Mouse (Mus musculus) kidney, embryonic 15.5 days (tissue): ENCODE data around the gene Nudt3. TPM values are rescaled to one million over a fixed set of nuclear protein-coding genes. Genes with fewer than 3 reads are reported as not detected.
A peak's percentile ranks its signal among the peaks of the same experiment; 100 is the strongest.

Experiments
- ATAC-seq: fragments of 200-750 bp; cut with Nextera tagmentation; replicated peaks from 2 replicates; pipeline ENCODE4 v1.8.0; 2017; ENCODE audit warnings: moderate TSS enrichment; ENCODE audit not compliant: low FRiP score
- H3K27ac ChIP-seq: fragments of 300-500 bp; sonication (generic); 2 replicates; pipeline ENCODE4 v1.5.1; 2015; ENCODE audit warnings: mild to moderate bottlenecking, inconsistent platforms
- H3K27me3 ChIP-seq: fragments of 300-500 bp; sonication (generic); 2 replicates; pipeline ENCODE4 v1.6.1; 2015; ENCODE audit warnings: inconsistent platforms
- H3K36me3 ChIP-seq: fragments of 300-500 bp; sonication (generic); 2 replicates; pipeline ENCODE4 v1.6.1; 2015; ENCODE audit warnings: inconsistent platforms
- H3K4me1 ChIP-seq: fragments of 300-500 bp; sonication (generic); 2 replicates; pipeline ENCODE4 v1.6.1; 2015; ENCODE audit warnings: inconsistent platforms
- H3K4me2 ChIP-seq: fragments of 300-500 bp; sonication (generic); 2 replicates; pipeline ENCODE4 v1.6.1; 2015; ENCODE audit warnings: moderate library complexity, mild to moderate bottlenecking, inconsistent platforms
- H3K4me3 ChIP-seq: fragments of 300-500 bp; sonication (generic); replicated peaks from 2 replicates; pipeline ENCODE4 v1.5.1; 2015; ENCODE audit warnings: mild to moderate bottlenecking, inconsistent platforms
- H3K9ac ChIP-seq: fragments of 300-500 bp; sonication (generic); 2 replicates; pipeline ENCODE4 v1.6.1; 2015; ENCODE audit warnings: mild to moderate bottlenecking, inconsistent platforms
- H3K9me3 ChIP-seq: fragments of 300-500 bp; sonication (generic); replicated peaks from 2 replicates; pipeline ENCODE4 v1.6.1; 2016; ENCODE audit warnings: inconsistent platforms
- WGBS: fragments of 180-500 bp; shearing (Covaris S2); methylation state at CpG from one replicate; pipeline ENCODE4 v1.1.7; 2015; ENCODE audit warnings: mixed read lengths; 5-methylcytosine and 5-hydroxymethylcytosine counted together
- polyA plus RNA-seq: library from polyadenylated mRNA; unstranded; fragments of >200 nt; fragmentation: Nextera tagmentation; extraction: Ambion mirVana; gene quantifications from 2 replicates; pipeline ENCODE4 v1.2.1, GENCODE M21; 2015

Gene Nudt3
- polyA plus RNA-seq, 1 experiment from 2014 or later: 81.5 TPM

DNA sequence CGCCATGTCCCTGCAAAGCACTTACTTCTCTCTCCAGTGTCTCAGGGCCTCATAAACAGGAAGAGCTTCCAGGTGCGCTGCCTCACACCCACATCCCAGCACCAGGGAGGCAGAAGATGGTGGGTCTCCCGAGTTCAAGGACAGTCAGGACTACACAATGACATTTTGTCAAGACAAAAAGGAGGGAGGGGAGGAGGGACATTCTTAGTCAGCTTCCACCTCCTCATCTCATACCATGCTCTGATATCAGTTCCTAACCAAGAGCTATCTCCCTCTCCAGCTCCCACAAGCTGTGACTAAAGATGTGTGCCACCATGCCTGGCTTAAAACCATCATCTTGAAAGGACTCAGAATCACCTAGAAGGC lies 11.8 kb downstream of the Nudt3 start:
- WGBS: 43% methylated on average over 3 of the region's 3 CpGs
- Histone ChIP-seq H3K27ac (0 out of 2 replicates have a peak overlapping the region, but pooled peaks have one; percentile 2), H3K4me3 (no peak overlapping the region), H3K9me3 (no peaks in the 10 kb centered on the region), H3K36me3 (peaks cover 15% of the 10 kb centered on the region), H3K27me3 (no peaks in the 10 kb centered on the region), H3K4me2 (no peak overlapping the region), H3K9ac (no peak overlapping the region), H3K4me1 (peaks cover 34% of the 10 kb centered on the region)
- no peak for ATAC-seq

DNA sequence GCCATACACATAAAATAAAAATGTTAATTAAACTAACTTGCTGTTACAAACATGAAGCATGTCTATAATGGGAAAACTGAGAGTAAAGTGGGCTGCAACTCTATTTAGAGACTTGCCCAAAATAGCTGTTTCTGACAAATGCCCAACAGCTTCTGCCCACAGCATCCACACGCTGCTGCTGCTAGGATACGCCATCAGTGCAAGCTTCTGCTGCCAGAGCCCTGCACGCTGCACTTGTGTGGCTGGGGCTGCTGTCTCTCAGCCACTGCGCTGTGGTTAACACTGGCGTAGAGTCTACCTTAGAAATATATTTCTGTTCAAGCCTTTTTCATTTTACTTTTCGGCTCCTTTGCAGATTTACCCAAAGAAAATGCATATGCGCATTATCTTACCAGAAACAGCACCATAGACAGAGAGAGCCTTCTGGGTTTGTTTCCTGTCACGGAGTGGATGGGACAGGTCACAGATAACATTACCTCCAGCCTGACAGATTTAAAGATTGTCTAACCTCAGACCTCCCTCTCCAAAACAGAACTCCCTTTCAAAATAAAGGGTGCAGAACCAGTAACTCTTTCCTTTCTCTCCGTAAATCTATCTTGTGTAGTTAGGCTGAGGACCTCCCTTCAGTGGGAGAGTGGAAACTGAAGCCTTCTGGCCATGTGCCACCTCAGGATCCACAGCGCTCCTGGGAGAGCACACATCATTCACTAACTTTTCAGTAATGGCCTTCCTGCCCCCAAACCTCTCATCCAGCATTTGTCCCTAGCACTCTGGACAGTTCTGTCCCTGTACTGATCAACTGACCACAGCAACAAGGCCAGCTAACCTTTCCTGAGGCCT lies 12.4 kb downstream of the Nudt3 start:
- H3K27ac ChIP-seq: 0 out of 2 replicates have a peak overlapping the region, but pooled peaks have one; percentile 2
- no peak overlapping the region for H3K9ac ChIP-seq
- ATAC-seq: no peak
- H3K4me2 ChIP-seq: no peak overlapping the region
- H3K36me3 ChIP-seq: peaks cover 13% of the 10 kb centered on the region
- 57% methylated on average over 10 of the region's 10 CpGs for WGBS
- H3K27me3 ChIP-seq: no peaks in the 10 kb centered on the region
- H3K4me1 ChIP-seq: peaks cover 34% of the 10 kb centered on the region
- no peak overlapping the region for H3K4me3 ChIP-seq
- H3K9me3 ChIP-seq: no peaks in the 10 kb centered on the region

DNA sequence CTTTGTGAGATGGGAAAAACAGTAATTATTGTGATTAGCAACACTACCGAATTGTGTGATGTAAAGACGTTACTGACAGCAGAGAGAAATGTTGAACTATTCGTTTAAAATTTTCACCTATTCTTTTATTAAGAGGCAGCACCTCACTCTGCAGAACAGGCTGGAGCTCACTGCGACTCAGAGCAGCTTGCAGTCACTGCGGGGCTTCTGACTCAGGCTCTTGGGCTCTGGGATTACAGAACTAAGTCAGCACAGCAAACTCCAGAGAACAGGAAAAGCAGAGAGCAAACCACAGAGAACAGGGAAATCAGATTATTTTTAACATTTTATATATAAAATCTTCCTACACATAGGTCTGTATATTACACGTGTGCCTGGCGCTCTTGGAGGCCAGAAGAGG lies 13.7 kb downstream of the Nudt3 start:
- Histone ChIP-seq H3K27me3 (no peaks in the 10 kb centered on the region), H3K27ac (no peak overlapping the region), H3K9me3 (no peaks in the 10 kb centered on the region), H3K4me2 (no peak overlapping the region), H3K4me3 (no peak overlapping the region), H3K36me3 (peaks cover 13% of the 10 kb centered on the region), H3K9ac (no peak overlapping the region), H3K4me1 (peaks cover 31% of the 10 kb centered on the region)
- 83% methylated on average over 7 of the region's 7 CpGs for WGBS
- ATAC-seq: no peak

DNA sequence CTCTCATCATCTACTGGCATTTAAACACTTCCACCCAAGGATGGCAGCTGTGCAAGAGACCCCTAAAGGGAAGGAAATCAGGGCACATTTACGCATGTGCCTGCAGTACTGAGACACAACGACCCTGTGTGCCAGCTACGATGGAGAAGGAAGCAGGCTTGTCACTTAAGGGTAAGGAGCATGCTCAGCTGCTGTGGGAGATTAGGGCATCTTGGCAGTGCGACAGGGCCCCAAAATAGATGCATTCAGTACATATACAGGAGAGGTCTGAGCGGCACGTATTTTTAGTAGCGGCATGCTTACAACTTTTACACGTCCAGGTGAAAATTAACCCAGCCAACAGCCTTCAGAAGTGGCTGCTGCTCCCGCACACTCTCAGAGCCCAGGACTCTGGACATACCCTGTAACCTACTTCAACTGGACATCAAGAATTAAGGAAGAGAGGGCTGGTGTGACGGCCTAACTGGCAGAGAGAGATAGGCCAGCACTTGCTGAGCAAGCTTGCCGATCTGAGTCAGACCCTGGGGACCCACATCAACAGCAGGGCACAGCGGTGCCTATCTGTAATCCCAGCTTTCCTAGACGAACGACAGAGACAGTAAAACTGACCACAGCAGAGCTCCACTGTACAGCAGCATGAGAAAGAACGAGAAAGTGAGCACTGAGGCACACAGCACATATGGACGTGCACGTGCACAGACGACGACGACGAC lies 19.6 kb downstream of the Nudt3 start:
- Histone ChIP-seq H3K4me2 (no peak overlapping the region), H3K9ac (no peak overlapping the region), H3K4me1 (peaks cover 30% of the 10 kb centered on the region), H3K9me3 (no peaks in the 10 kb centered on the region), H3K27me3 (no peaks in the 10 kb centered on the region), H3K4me3 (no peak overlapping the region), H3K27ac (no peak overlapping the region), H3K36me3 (0 out of 2 replicates have a peak, but pooled peaks cover 5% of the 10 kb centered on the region)
- no peak for ATAC-seq
- 82% methylated on average over 21 of the region's 21 CpGs for WGBS

DNA sequence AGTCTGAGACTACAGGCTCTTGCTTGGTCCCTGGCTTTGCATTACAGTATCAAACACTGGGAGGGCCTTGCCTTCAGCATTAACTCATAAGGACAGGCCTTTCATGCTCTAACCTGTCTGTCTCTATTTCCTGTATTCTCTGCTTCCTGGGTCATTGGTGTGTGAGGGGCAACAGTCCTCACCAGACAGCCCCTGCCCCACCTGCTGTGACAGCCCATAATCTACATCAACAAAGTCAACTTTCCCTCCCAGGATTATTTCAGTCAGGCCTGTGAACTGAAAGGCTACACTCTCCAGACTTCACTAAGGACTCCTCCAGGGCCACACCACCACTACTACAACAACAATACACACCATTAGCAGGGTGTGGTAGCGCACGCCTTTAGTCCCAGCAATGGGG lies 20.3 kb downstream of the Nudt3 start:
- no peaks in the 10 kb centered on the region for H3K27me3 ChIP-seq
- peaks cover 36% of the 10 kb centered on the region for H3K4me1 ChIP-seq
- 0 out of 2 replicates have a peak, but pooled peaks cover 1% of the 10 kb centered on the region for H3K36me3 ChIP-seq
- no peak overlapping the region for H3K4me3 ChIP-seq
- H3K9me3 ChIP-seq: no peaks in the 10 kb centered on the region
- no peak for ATAC-seq
- 88% methylated on average over 2 of the region's 2 CpGs for WGBS
- no peak overlapping the region for H3K27ac ChIP-seq
- H3K4me2 ChIP-seq: no peak overlapping the region
- H3K9ac ChIP-seq: no peak overlapping the region

DNA sequence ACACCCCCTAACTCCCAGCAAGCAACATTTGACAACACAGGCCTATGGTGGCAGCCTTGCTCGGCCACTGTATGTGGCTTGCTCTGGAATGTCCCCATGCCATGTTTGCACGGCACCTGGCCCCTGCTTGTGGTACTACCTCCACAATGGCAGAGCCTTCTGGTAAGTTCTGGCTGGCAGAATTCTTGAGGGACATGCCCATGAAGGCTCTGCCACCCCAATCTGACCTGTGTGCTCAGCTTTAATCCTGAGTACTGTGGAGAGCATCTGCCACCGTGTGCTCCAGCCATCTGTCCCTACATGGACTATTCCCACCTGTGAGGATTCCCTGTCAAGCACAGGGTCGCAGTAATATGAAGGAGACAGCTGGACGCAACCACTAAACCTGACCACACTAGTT lies 22.4 kb downstream of the Nudt3 start:
- WGBS: 72% methylated on average over 5 of the region's 5 CpGs
- Histone ChIP-seq H3K9me3 (no peaks in the 10 kb centered on the region), H3K9ac (no peak overlapping the region), H3K36me3 (peaks cover 10% of the 10 kb centered on the region), H3K4me3 (no peak overlapping the region), H3K4me1 (peaks cover 51% of the 10 kb centered on the region), H3K27me3 (no peaks in the 10 kb centered on the region), H3K4me2 (no peak overlapping the region), H3K27ac (no peak overlapping the region)
- ATAC-seq: no peak

DNA sequence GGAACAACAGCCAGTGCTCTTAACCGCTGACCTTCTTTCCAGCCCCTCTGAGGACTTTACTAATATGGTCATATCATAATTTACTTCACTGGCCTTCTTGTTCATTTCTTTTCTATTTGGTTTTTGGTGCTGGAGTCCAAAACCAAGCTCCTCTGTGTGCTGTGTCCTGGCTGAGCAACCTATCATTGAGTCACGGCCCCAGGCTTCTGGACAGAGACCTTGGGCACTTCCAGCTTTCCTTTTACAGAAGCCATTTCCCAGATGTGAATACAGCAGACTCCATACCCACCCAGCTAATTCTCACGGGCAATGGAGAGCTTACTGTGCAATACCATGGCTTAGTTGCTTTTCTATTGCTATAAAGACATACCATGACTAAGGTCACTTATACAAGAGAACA lies 23.0 kb downstream of the Nudt3 start:
- WGBS: 79% methylated on average over 3 of the region's 3 CpGs
- Histone ChIP-seq H3K36me3 (peaks cover 15% of the 10 kb centered on the region), H3K9ac (no peak overlapping the region), H3K4me2 (no peak overlapping the region), H3K9me3 (no peaks in the 10 kb centered on the region), H3K27ac (no peak overlapping the region), H3K27me3 (no peaks in the 10 kb centered on the region), H3K4me1 (peaks cover 57% of the 10 kb centered on the region), H3K4me3 (no peak overlapping the region)
- no peak for ATAC-seq

DNA sequence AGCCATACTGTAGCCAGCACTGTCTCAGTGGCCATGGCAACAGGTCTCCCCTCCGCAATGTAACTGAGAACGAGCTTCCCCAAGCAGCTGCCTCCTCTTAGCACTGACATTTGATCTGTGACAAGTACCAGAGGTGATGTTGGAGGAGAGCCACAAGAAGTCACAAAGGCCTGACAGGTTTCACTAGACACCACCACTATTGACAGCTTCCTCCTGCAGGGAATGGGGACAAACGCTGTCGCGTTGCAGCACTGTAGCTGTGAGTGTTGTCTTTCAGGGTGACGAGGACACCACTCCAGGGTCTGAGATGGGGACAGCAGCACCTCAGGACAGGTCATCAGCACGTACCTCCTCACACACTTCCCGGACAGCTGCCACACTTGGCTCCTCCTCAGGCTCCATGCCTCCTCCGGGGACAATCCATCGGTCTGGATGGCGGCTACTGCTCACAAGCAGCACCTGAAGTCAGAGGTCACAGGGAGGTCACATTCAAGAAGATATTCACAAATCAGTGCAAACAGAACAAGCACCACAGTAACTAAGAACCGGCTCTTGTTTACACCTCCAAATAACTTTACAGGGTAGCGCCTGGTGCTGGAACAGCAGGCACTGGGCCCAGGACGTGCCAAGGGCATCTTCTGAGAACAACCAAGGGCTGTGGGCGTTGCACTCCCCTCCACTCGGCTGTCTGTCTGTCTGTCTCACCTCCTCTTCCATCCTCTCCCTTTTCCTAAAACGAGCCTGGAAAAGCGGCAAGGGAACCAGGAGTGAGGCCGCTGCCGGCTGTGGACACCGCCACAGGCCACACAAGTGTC lies 26.7 kb downstream of the Nudt3 start:
- peaks cover 36% of the 10 kb centered on the region for H3K4me1 ChIP-seq
- no peak overlapping the region for H3K9ac ChIP-seq
- peak overlapping the region; percentile 30 for H3K27ac ChIP-seq
- H3K36me3 ChIP-seq: peaks cover 50% of the 10 kb centered on the region
- WGBS: 58% methylated on average over 21 of the region's 21 CpGs
- no peaks in the 10 kb centered on the region for H3K9me3 ChIP-seq
- peak; percentile 54 for ATAC-seq
- no peak overlapping the region for H3K4me2 ChIP-seq
- no peak overlapping the region for H3K4me3 ChIP-seq
- no peaks in the 10 kb centered on the region for H3K27me3 ChIP-seq

DNA sequence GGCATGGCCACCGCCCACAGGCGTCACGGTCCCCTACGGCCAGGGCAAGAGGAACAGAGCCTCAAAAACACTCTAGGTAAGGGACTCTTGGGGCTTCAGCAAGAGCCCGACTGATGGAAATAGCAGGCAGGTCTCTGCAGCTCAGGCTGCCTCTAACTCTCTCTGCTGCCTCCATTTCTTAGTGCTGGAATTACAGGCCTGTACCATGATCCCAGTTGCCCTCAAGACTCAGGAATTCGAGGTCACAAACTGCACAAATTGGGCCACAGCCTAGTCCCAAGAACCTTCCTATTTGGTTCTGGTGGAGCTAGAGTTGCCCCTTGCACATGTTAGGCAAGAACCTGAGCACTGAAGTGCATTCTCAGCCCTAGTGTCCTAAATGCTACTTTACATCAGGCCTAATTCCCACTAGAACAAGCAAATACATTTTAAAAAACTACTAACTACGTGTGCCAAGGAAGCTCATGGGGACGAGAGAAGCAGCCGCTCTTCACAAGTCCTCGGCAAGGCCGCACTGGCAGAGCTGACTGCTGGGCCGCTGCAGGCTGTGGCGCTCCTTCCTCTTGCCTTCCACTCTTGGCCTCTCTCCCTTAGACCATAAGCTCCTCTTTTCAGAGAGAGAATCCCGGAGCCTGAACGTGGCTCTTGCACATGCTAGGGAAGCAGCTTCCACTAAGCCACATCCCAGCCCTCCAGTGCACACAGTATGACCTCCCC lies 27.5 kb downstream of the Nudt3 start:
- no peak overlapping the region for H3K4me3 ChIP-seq
- no peak overlapping the region for H3K9ac ChIP-seq
- H3K27ac ChIP-seq: peak overlapping the region; percentile 30; the same call in 1 of the 2 replicates
- WGBS: 68% methylated on average over 15 of the region's 15 CpGs
- H3K4me2 ChIP-seq: no peak overlapping the region
- ATAC-seq: no peak
- H3K4me1 ChIP-seq: peaks cover 28% of the 10 kb centered on the region
- H3K27me3 ChIP-seq: no peaks in the 10 kb centered on the region
- no peaks in the 10 kb centered on the region for H3K9me3 ChIP-seq
- peaks cover 54% of the 10 kb centered on the region for H3K36me3 ChIP-seq

DNA sequence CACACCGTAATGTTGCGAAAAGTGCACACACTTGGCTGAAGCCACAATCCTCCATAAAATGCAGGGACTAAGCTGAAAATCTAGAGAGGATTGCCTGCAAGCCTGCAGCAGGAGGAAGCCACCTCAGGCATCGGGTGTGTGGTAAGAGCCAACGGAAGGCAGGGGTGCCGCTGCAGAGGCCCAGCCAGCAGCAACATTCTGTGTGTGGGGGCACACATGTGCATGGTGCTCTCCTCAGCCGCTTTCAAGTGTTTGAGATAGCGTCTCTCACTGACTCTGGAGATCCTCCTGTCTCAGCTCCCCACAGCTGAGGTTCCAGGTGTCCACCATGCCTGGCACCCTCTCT lies 30.8 kb downstream of the Nudt3 start:
- Histone ChIP-seq H3K27me3 (no peaks in the 10 kb centered on the region), H3K9me3 (no peaks in the 10 kb centered on the region), H3K27ac (no peak overlapping the region), H3K36me3 (peaks cover 66% of the 10 kb centered on the region), H3K9ac (no peak overlapping the region), H3K4me3 (no peak overlapping the region), H3K4me1 (peaks cover 31% of the 10 kb centered on the region), H3K4me2 (no peak overlapping the region)
- 98% methylated on average over 7 of the region's 7 CpGs for WGBS
- no peak for ATAC-seq

DNA sequence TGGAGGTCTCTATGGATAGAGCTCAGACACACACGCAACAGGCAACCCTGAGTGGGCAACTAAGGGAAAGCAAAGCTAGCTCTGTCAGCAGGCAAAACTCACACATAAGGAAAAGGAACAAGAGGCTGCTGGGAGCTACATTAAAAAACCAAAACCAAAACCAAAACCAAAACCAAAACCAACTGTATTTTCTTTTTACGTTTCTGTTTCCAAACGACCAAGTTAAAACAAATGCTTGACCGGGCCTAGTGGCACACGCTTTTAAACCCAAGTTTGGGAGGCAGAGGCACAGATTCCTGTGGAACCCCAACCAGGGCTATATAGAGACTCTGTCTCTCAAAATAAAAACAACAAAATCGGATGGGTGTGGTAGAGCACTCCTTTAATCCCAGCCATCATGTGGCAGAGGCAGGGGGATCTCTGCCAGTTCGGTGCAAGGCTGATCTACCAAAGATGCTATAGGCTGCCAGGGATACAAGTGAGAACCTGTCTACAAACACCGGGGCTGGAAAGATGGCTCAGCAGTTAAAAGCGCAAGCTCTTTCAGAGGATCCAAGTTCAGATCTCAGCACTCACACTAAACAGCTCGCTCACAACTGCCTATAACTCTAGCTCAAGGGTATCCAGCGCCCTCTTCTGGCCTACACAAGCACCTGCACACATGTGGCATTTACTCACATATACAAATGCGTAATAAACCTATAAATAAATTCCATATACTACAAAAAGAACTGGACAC lies 31.3 kb downstream of the Nudt3 start:
- H3K36me3 ChIP-seq: peaks cover 66% of the 10 kb centered on the region
- no peak overlapping the region for H3K4me2 ChIP-seq
- H3K27me3 ChIP-seq: no peaks in the 10 kb centered on the region
- H3K9ac ChIP-seq: no peak overlapping the region
- H3K4me1 ChIP-seq: peaks cover 29% of the 10 kb centered on the region
- no peak overlapping the region for H3K27ac ChIP-seq
- 88% methylated on average over 12 of the region's 12 CpGs for WGBS
- no peak for ATAC-seq
- no peaks in the 10 kb centered on the region for H3K9me3 ChIP-seq
- H3K4me3 ChIP-seq: no peak overlapping the region
